Mouse (Mus musculus) gastrocnemius, adult 2 months (tissue): ENCODE results near the gene Cdk8. TPM values are rescaled to one million over a fixed set of nuclear protein-coding genes. Genes with fewer than 3 reads are reported as not detected.

ENCODE experiments used
- DNase-seq: peaks from one replicate; pipeline ENCODE4 v3.0.0; 2022
- H3K27ac ChIP-seq: fragments of 200-600 bp; 2 replicates; pipeline ENCODE4 v1.8.1; 2022; ENCODE audit warnings: mild to moderate bottlenecking
- H3K4me3 ChIP-seq: fragments of 200-600 bp; 2 replicates; pipeline ENCODE4 v1.8.1; 2022; ENCODE audit warnings: mild to moderate bottlenecking, moderate library complexity
- CTCF ChIP-seq: fragments of 200-600 bp; IDR thresholded peaks from 2 replicates; pipeline ENCODE4 v1.8.1; 2022; ENCODE audit warnings: antibody characterized with exemption, mild to moderate bottlenecking, moderate library complexity
- intact Hi-C: fragments of 180-260 bp; cut with DNase I; formaldehyde crosslinking; loops from one replicate; pipeline ENCODE4 v1.15.1; 2025
- total RNA-seq, 2 experiments: library from RNA; stranded (reverse); gene quantifications; 2 replicates each; pipeline ENCODE4 v1.2.3; 2021

Cdk8 gene
- total RNA-seq, 2 experiments from 2014 or later = 16.8 to 17.6 TPM

GRCm38 (mm10) chr5:146220501-146220878 is 10.5 kb upstream of the Cdk8 start:
- no peak for TF ChIP-seq CTCF
- peak overlapping the region; percentile 98 for H3K4me3 ChIP-seq
- intact Hi-C loops = loop anchor here (5.0 kb wide), 1 partner anchor 77 kb away; no protein-coding TSS in a partner anchor
- no peak for DNase-seq
- peak overlapping the region; percentile 98 for H3K27ac ChIP-seq

DNA sequence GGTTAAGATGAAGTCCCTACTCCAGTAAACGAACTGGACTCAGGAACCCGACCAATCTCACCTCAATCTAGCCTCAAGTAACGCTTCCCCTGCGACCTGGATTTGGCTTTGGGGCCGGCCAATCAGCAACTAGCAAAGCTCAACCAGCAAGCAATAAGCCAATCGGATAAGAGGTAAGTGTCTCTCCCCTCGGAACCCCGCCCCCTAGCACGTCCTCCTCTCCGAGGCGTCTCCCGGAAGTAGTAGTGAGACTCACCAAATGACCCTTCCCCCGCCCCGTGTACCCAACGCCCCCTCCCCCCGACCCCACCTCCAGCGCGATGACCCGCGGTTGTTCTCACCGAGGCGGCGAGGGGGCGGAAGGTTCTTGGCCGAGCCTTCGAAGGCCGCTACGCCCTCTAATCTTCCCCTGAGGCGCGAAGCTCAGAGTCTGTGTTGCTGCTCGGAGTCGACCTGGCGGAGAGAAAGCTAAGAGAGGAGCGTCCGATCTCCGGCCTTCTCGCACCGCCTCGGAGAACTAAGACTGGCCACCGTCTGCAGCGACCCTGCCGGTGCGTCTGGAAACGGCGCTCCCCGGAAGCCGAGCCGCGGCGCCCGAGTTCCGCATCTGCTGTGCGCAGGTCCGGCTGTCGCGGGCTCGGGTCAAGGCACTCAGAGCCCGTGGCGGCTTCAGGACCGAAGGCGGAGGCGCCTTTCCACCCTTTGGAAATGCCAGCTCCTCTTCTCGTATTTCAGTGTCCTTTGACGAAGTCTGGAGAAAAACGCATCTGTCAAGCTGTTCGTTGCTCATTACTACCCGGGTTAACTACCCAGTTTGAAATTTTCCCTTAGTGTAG is 9.9 kb upstream of the Cdk8 start, which contains the start of gene Rnf6:
Gene Rnf6, minus strand, starts transcription at position 677 of the 836 bp plus-strand sequence.
- intact Hi-C loops = loop anchor here (5.0 kb wide), 1 partner anchor 76 kb away; no protein-coding TSS in a partner anchor
- peak; percentile 36; the same call in 1 of the 2 replicates for TF ChIP-seq CTCF
- H3K27ac ChIP-seq = peak within 1 kb of the TSS; percentile 98
- peak; percentile 97 for DNase-seq
- peak within 1 kb of the TSS; percentile 98 for H3K4me3 ChIP-seq

- DNase-seq = no peak
- TF ChIP-seq CTCF = no peak
- intact Hi-C loops = loop anchor here (5.0 kb wide), 1 partner anchor 76 kb away; no protein-coding TSS in a partner anchor
- H3K27ac ChIP-seq = peak overlapping the region; percentile 98
- peak overlapping the region; percentile 98 for H3K4me3 ChIP-seq
Observed at GRCm38 (mm10) chr5:146221722-146222121, 9.3 kb upstream of the Cdk8 start.

- Histone ChIP-seq H3K27ac (peak overlapping the region; percentile 21; the same call in 1 of the 2 replicates), H3K4me3 (no peak overlapping the region)
- no peak for DNase-seq
- TF ChIP-seq CTCF = no peak
- intact Hi-C loops = loop anchor here (5.0 kb wide), 1 partner anchor 74 kb away; no protein-coding TSS in a partner anchor
Observed at GRCm38 (mm10) chr5:146223786-146224185, 7.2 kb upstream of the Cdk8 start.

GRCm38 (mm10) chr5:146227496-146227895 is 3.5 kb upstream of the Cdk8 start:
- H3K27ac ChIP-seq = no peak overlapping the region
- no peak for DNase-seq
- TF ChIP-seq CTCF = no peak
- intact Hi-C loops = no loop called here
- no peak overlapping the region for H3K4me3 ChIP-seq

- Histone ChIP-seq H3K4me3 (peak overlapping the region; percentile 89), H3K27ac (peak overlapping the region; percentile 98)
- DNase-seq = no peak
- intact Hi-C loops = no loop called here
- TF ChIP-seq CTCF = no peak
Observed at GRCm38 (mm10) chr5:146229869-146230650, 970 bp upstream of the Cdk8 start.

DNA sequence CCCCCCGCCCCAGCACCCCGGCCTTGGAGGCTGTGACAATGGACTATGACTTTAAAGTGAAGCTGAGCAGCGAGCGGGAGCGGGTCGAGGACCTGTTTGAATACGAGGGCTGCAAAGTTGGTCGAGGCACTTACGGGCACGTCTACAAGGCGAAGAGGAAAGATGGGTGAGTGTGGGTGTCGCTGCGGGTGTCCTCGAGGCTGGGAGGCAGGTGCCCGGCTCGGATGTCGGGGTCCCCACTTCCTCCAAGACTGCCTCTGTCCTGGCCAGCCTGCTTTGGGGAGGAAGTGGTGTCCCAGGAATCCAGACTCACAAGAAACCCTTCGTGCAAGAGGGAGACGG is 596 bp downstream of the Cdk8 start:
- Histone ChIP-seq H3K27ac (peak overlapping the region; percentile 98), H3K4me3 (peak overlapping the region; percentile 89)
- no peak for TF ChIP-seq CTCF
- peak; percentile 56 for DNase-seq
- intact Hi-C loops = no loop called here

DNA sequence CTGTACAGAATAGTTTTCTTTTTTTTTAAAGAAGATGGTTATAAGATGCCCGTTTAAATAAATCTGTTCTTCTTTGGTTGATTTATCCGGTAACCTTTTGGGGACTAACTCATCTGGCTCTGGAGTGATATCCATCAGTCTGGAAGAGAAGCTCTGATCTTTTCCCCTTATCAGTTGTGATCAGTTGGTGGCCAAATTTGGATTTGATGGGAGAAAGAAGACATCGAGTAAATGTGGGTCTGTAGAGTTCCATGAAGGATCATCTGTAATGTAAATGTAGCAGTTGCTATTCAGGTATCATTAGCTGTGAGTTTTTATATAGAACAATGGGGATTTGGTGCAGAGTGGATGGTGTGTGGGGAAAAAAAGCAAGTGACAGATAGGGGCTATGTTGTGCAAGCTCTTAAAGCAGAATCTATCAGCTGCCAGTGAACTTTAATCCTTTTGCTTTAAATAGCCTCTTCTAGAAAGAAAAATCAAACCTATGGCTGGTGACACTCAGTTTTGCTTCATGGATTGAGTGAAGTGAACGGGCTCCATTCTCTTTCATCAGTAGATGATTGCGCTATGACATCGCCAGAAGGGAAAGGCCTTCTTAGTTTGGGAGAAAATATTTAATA is 1.1 kb downstream of the Cdk8 start:
- intact Hi-C loops = no loop called here
- H3K4me3 ChIP-seq = peak overlapping the region; percentile 89
- peak overlapping the region; percentile 98 for H3K27ac ChIP-seq
- no peak for DNase-seq
- no peak for TF ChIP-seq CTCF

DNA sequence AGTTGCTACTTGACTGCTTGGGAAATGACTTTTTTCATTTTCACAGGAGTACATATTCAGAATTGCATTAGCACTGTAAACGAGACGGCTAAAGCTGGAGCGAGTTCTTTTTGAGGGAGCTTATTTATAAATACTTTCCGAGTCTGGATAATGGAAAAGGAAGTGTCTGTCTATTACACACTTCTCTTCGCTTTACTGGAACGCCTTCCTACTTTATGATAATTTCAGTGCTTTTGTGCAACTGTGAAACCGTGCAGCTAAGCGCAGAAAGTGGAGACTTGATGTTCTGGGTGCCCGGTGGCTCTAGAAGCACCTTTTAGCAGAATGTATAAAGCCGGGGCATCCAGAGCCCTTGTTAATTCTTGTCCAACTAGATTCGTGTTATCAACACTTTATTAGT is 1.8 kb downstream of the Cdk8 start:
- Histone ChIP-seq H3K4me3 (peak overlapping the region; percentile 89), H3K27ac (peak overlapping the region; percentile 98)
- DNase-seq = no peak
- intact Hi-C loops = no loop called here
- TF ChIP-seq CTCF = no peak

- intact Hi-C loops = no loop called here
- Histone ChIP-seq H3K4me3 (no peak overlapping the region), H3K27ac (no peak overlapping the region)
- DNase-seq = no peak
- no peak for TF ChIP-seq CTCF
Observed at GRCm38 (mm10) chr5:146234336-146234735, 3.3 kb downstream of the Cdk8 start.

DNA sequence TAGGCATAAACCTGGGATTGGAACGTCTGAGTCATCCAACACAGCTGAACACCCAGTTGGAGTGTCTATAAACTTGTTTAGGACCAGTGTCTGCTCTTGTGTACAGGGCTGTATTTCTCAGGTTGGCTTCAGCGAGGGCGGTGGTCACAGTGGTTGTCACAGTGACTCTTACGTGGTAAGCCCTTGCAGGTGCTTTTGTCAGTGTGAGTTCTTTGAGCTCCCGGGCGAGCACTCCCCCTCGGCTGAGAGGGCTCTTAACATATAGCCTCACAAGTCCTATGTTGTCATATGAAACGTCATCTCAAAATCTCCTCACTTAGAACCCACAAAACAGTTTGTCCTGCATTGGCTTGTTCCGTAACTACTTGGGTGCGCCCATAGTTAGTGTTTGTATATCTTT is 7.2 kb downstream of the Cdk8 start:
- no peak for TF ChIP-seq CTCF
- intact Hi-C loops = no loop called here

DNA sequence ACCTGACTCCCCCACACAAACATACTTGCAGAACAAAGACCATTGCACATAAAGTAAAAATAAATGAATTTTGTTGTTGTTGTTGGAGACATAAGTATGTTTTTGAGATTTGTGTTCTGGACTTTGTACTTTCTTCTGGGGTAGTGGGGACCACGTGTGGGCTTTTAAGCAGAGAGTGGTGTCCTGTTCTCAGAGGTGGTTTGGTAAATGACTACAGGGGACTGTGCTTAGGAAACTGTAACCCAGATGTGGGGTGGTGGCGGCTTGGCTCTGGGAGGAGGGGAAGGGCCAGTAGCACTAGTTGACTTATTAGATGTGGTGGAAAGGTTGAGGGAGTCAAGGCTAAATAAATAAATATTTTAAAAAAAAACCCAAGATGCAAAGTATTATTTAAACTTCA is 9.7 kb downstream of the Cdk8 start:
- intact Hi-C loops = no loop called here
- Histone ChIP-seq H3K4me3 (no peak overlapping the region), H3K27ac (no peak overlapping the region)
- no peak for TF ChIP-seq CTCF
- DNase-seq = no peak

More for the DNA sequence above, 7.2 kb downstream of the Cdk8 start:
- peak overlapping the region; percentile 38; the same call in 1 of the 2 replicates for H3K27ac ChIP-seq
- H3K4me3 ChIP-seq = no peak overlapping the region
- no peak for DNase-seq

DNA sequence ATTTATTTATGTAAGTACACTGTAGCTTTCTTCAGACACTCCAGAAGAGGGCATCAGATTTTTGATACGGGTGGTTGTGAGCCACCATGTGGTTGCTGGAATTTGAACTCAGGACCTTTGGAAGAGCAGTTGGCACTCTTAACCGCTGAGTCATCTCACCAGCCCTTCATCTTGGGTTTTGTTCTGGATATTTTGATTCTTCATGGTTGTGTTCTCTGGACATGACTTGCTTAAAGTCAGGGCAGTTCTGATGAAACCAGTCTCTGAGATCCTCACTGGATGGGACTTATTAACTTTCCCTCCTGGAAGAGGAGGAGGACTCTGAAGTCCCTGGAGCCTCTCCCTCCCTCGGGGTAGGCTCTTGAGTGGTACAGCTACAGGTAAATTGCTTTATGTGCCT is 10.2 kb downstream of the Cdk8 start:
- no peak for TF ChIP-seq CTCF
- H3K4me3 ChIP-seq = no peak overlapping the region
- H3K27ac ChIP-seq = no peak overlapping the region
- intact Hi-C loops = no loop called here
- no peak for DNase-seq
